Mouse (Mus musculus): Measurements from ENCODE around the gene Rs1.

GRCm38 (mm10) chrX:160804409-160805150 is 36.8 kb downstream of the Rs1 start:
- TF ChIP-seq CTCF (IDR thresholded peaks at IDR 0.05; ENCODE audit: borderline replicate concordance, control insufficient read depth, extremely low read depth, insufficient read depth, low read length, poor library complexity) = no peak
- no peak for TF ChIP-seq POLR2A (IDR thresholded peaks at IDR 0.05; ENCODE audit: control insufficient read depth, extremely low read depth, insufficient read depth, low read length, poor library complexity)

Data from thymus, adult 2 months (tissue).